Mouse (Mus musculus) ES-Bruce4 (cell line): ENCODE data around the gene Borcs6. TPM values are rescaled to one million over a fixed set of nuclear protein-coding genes. Genes with fewer than 3 reads are reported as not detected.

Experiments
- H3K27ac ChIP-seq: 2 replicates; pipeline ENCODE4 v1.5.1; 2012; ENCODE audit warnings: low read length, inconsistent platforms; ENCODE audit not compliant: insufficient read depth
- H3K27me3 ChIP-seq: 2 replicates; pipeline ENCODE4 v1.6.1; 2012; ENCODE audit warnings: mild to moderate bottlenecking, low read length, inconsistent platforms; ENCODE audit not compliant: control insufficient read depth, poor library complexity, insufficient read depth, severe bottlenecking
- H3K36me3 ChIP-seq: 2 replicates; pipeline ENCODE4 v1.6.1; 2012; ENCODE audit warnings: inconsistent platforms, mild to moderate bottlenecking, low read length, moderate library complexity; ENCODE audit not compliant: control insufficient read depth, poor library complexity, insufficient read depth, severe bottlenecking
- H3K4me1 ChIP-seq: one replicate; pipeline ENCODE4 v1.8.1; 2011; ENCODE audit warnings: low read length; ENCODE audit not compliant: control insufficient read depth, insufficient read depth
- H3K4me3 ChIP-seq: 2 replicates; pipeline ENCODE4 v1.5.1; 2011; ENCODE audit warnings: low read depth, mild to moderate bottlenecking, low read length
- H3K9ac ChIP-seq: 2 replicates; pipeline ENCODE4 v1.6.1; 2012; ENCODE audit warnings: low read depth, mild to moderate bottlenecking, inconsistent platforms; ENCODE audit not compliant: poor library complexity, severe bottlenecking
- H3K9me3 ChIP-seq: replicated peaks from 2 replicates; pipeline ENCODE4 v1.6.1; 2012; ENCODE audit warnings: mild to moderate bottlenecking, low read length, inconsistent platforms; ENCODE audit not compliant: control insufficient read depth, poor library complexity, insufficient read depth, severe bottlenecking
- CTCF ChIP-seq: IDR thresholded peaks from one replicate; pipeline ENCODE4 v1.8.1; 2011; ENCODE audit warnings: low read depth, low read length
- EP300 ChIP-seq: IDR thresholded peaks from 2 replicates; pipeline ENCODE4 v1.6.1; 2011; ENCODE audit warnings: low read depth, low read length; ENCODE audit not compliant: insufficient read depth
- POLR2A ChIP-seq: IDR thresholded peaks from one replicate; pipeline ENCODE4 v1.8.1; 2011; ENCODE audit warnings: low read length; ENCODE audit not compliant: insufficient read depth
- polyA plus RNA-seq: library from polyadenylated mRNA; stranded (reverse); fragments of >200 nt; gene quantifications from 2 replicates; pipeline ENCODE4 v1.2.4, GENCODE M21; 2011; ENCODE audit warnings: low read depth; ENCODE audit not compliant: missing spikeins, insufficient read depth, insufficient read length

Borcs6 gene
- polyA plus RNA-seq, 1 experiment, result 4.0 TPM

- Histone ChIP-seq H3K4me3 (peak overlapping the region; percentile 25), H3K4me1 (no peaks in the 10 kb centered on the region), H3K27me3 (no peaks in the 10 kb centered on the region), H3K9me3 (no peaks in the 10 kb centered on the region), H3K36me3 (no peaks in the 10 kb centered on the region), H3K9ac (peak overlapping the region; percentile 87; the same call in 1 of the 2 replicates), H3K27ac (no peak overlapping the region)
- TF ChIP-seq POLR2A (no peak), CTCF (no peak)
Measured at GRCm38 (mm10) chr11:69061255-69061912, 1.9 kb downstream of the Borcs6 start.

- Histone ChIP-seq H3K36me3 (no peaks in the 10 kb centered on the region), H3K4me1 (no peaks in the 10 kb centered on the region), H3K4me3 (peak overlapping the region; percentile 92), H3K27ac (peak overlapping the region; percentile 39; the same call in 1 of the 2 replicates), H3K27me3 (no peaks in the 10 kb centered on the region), H3K9ac (peak overlapping the region; percentile 55), H3K9me3 (no peaks in the 10 kb centered on the region)
- no peak for TF ChIP-seq CTCF
- TF ChIP-seq EP300, result peak; percentile 65; the same call in 1 of the 2 replicates
Measured at GRCm38 (mm10) chr11:69062194-69062760, 2.8 kb downstream of the Borcs6 start.

GRCm38 (mm10) chr11:69062761-69063224 lies 3.3 kb downstream of the Borcs6 start:
- Histone ChIP-seq H3K36me3 (no peaks in the 10 kb centered on the region), H3K4me3 (peak overlapping the region; percentile 92), H3K27ac (peak overlapping the region; percentile 53), H3K9ac (peak overlapping the region; percentile 83), H3K4me1 (no peaks in the 10 kb centered on the region), H3K27me3 (no peaks in the 10 kb centered on the region), H3K9me3 (no peaks in the 10 kb centered on the region)
- TF ChIP-seq CTCF (no peak), POLR2A (no peak), EP300 (peak; percentile 57; the same call in 1 of the 2 replicates)

- peak overlapping the region; percentile 93 for H3K4me3 ChIP-seq
- no peaks in the 10 kb centered on the region for H3K9me3 ChIP-seq
- H3K36me3 ChIP-seq, result no peaks in the 10 kb centered on the region
- no peaks in the 10 kb centered on the region for H3K4me1 ChIP-seq
- no peaks in the 10 kb centered on the region for H3K27me3 ChIP-seq
- H3K27ac ChIP-seq, result peak overlapping the region; percentile 53
- peak overlapping the region; percentile 83 for H3K9ac ChIP-seq
- no peak for TF ChIP-seq EP300
- no peak for TF ChIP-seq POLR2A
- TF ChIP-seq CTCF, result no peak
Measured at GRCm38 (mm10) chr11:69063413-69064201, 4.1 kb downstream of the Borcs6 start.

GRCm38 (mm10) chr11:69064259-69065133 lies 5.0 kb downstream of the Borcs6 start:
- H3K9ac ChIP-seq, result peak overlapping the region; percentile 83
- H3K27me3 ChIP-seq, result no peaks in the 10 kb centered on the region
- peak overlapping the region; percentile 93 for H3K4me3 ChIP-seq
- H3K36me3 ChIP-seq, result no peaks in the 10 kb centered on the region
- H3K9me3 ChIP-seq, result no peaks in the 10 kb centered on the region
- no peak overlapping the region for H3K27ac ChIP-seq
- H3K4me1 ChIP-seq, result no peaks in the 10 kb centered on the region
- TF ChIP-seq POLR2A (no peak), EP300 (no peak), CTCF (no peak)
